Mouse (Mus musculus): ENCODE data around the gene Gigyf1. TPM values are rescaled to one million over a fixed set of nuclear protein-coding genes. Genes with fewer than 3 reads are reported as not detected.

The Gigyf1 gene
- polyA plus RNA-seq, 1 experiment from 2014 or later, result 21.1 TPM

GRCm38 (mm10) chr5:137539291-137539801 is 21.0 kb downstream of the Gigyf1 start:
- H3K9me3 ChIP-seq, result no peaks in the 10 kb centered on the region
- H3K9ac ChIP-seq (replicated peaks), result no peak overlapping the region
- no peak overlapping the region for H3K4me2 ChIP-seq (replicated peaks)
- no peak for ATAC-seq (ENCODE audit: low FRiP score, low read depth)
- no peak overlapping the region for H3K4me3 ChIP-seq
- no peaks in the 10 kb centered on the region for H3K4me1 ChIP-seq
- H3K36me3 ChIP-seq, result no peaks in the 10 kb centered on the region
- 78% methylated on average over 7 of the region's 7 CpGs for WGBS
- H3K27ac ChIP-seq (replicated peaks), result no peak overlapping the region
- no peaks in the 10 kb centered on the region for H3K27me3 ChIP-seq

GRCm38 (mm10) chr5:137540991-137541390 is 22.6 kb downstream of the Gigyf1 start:
- 71% methylated on average over 6 of the region's 6 CpGs for WGBS
- no peak for ATAC-seq (ENCODE audit: low FRiP score, low read depth)
- H3K27ac ChIP-seq (replicated peaks), result no peak overlapping the region
- no peaks in the 10 kb centered on the region for H3K9me3 ChIP-seq
- no peaks in the 10 kb centered on the region for H3K36me3 ChIP-seq
- no peaks in the 10 kb centered on the region for H3K4me1 ChIP-seq
- H3K4me3 ChIP-seq, result no peak overlapping the region
- H3K27me3 ChIP-seq, result no peaks in the 10 kb centered on the region
- H3K9ac ChIP-seq (replicated peaks), result no peak overlapping the region
- H3K4me2 ChIP-seq (replicated peaks), result no peak overlapping the region

GRCm38 (mm10) chr5:137541768-137542540 is 23.6 kb downstream of the Gigyf1 start:
- Histone ChIP-seq H3K27me3 (no peaks in the 10 kb centered on the region), H3K9ac (replicated peaks) (no peak overlapping the region), H3K27ac (replicated peaks) (no peak overlapping the region), H3K36me3 (no peaks in the 10 kb centered on the region), H3K4me1 (no peaks in the 10 kb centered on the region), H3K4me2 (replicated peaks) (no peak overlapping the region), H3K9me3 (no peaks in the 10 kb centered on the region), H3K4me3 (no peak overlapping the region)
- ATAC-seq (ENCODE audit: low FRiP score, low read depth), result no peak
- WGBS, result 79% methylated on average over 5 of the region's 5 CpGs

GRCm38 (mm10) chr5:137544926-137545325 is 26.6 kb downstream of the Gigyf1 start:
- Histone ChIP-seq H3K4me1 (no peaks in the 10 kb centered on the region), H3K9ac (replicated peaks) (no peak overlapping the region), H3K9me3 (no peaks in the 10 kb centered on the region), H3K36me3 (no peaks in the 10 kb centered on the region), H3K27me3 (no peaks in the 10 kb centered on the region), H3K4me3 (no peak overlapping the region), H3K27ac (replicated peaks) (no peak overlapping the region), H3K4me2 (replicated peaks) (no peak overlapping the region)
- ATAC-seq (ENCODE audit: low FRiP score, low read depth), result no peak
- 77% methylated on average over 6 of the region's 6 CpGs for WGBS

- H3K4me3 ChIP-seq, result no peak overlapping the region
- H3K27ac ChIP-seq (replicated peaks), result no peak overlapping the region
- no peaks in the 10 kb centered on the region for H3K36me3 ChIP-seq
- H3K9ac ChIP-seq (replicated peaks), result no peak overlapping the region
- no peaks in the 10 kb centered on the region for H3K27me3 ChIP-seq
- 81% methylated on average over 4 of the region's 4 CpGs for WGBS
- ATAC-seq (ENCODE audit: low FRiP score, low read depth), result no peak
- no peaks in the 10 kb centered on the region for H3K9me3 ChIP-seq
- no peak overlapping the region for H3K4me2 ChIP-seq (replicated peaks)
- no peaks in the 10 kb centered on the region for H3K4me1 ChIP-seq
These were observed 27.2 kb downstream of the Gigyf1 start for GRCm38 (mm10) chr5:137545596-137545995.

- Histone ChIP-seq H3K27ac (replicated peaks) (no peak overlapping the region), H3K4me1 (peaks cover 12% of the 10 kb centered on the region; the same call in 1 of the 2 replicates), H3K9me3 (no peaks in the 10 kb centered on the region), H3K4me2 (replicated peaks) (no peak overlapping the region), H3K9ac (replicated peaks) (no peak overlapping the region), H3K27me3 (peaks cover 5% of the 10 kb centered on the region; the same call in 1 of the 2 replicates), H3K36me3 (no peaks in the 10 kb centered on the region), H3K4me3 (no peak overlapping the region)
- ATAC-seq (ENCODE audit: low FRiP score, low read depth), result no peak
- whole genome bisulfite sequencing, result 93% methylated on average over 2 of the region's 2 CpGs
These were observed 31.5 kb downstream of the Gigyf1 start for GRCm38 (mm10) chr5:137549840-137550239.

- peaks cover 12% of the 10 kb centered on the region; the same call in 1 of the 2 replicates for H3K4me1 ChIP-seq
- no peaks in the 10 kb centered on the region for H3K9me3 ChIP-seq
- H3K9ac ChIP-seq (replicated peaks), result no peak overlapping the region
- no peak overlapping the region for H3K4me2 ChIP-seq (replicated peaks)
- WGBS, result 71% methylated on average over 5 of the region's 5 CpGs
- H3K36me3 ChIP-seq, result no peaks in the 10 kb centered on the region
- H3K27ac ChIP-seq (replicated peaks), result no peak overlapping the region
- no peak overlapping the region for H3K4me3 ChIP-seq
- ATAC-seq (ENCODE audit: low FRiP score, low read depth), result no peak
- H3K27me3 ChIP-seq, result peaks cover 7% of the 10 kb centered on the region; the same call in 1 of the 2 replicates
These were observed 32.8 kb downstream of the Gigyf1 start for GRCm38 (mm10) chr5:137551119-137551518.

- Histone ChIP-seq H3K27me3 (peaks cover 7% of the 10 kb centered on the region; the same call in 1 of the 2 replicates), H3K4me1 (peaks cover 12% of the 10 kb centered on the region; the same call in 1 of the 2 replicates), H3K4me2 (replicated peaks) (peak overlapping the region; percentile 59), H3K4me3 (peak overlapping the region; percentile 62), H3K27ac (replicated peaks) (peak overlapping the region; percentile 68), H3K9ac (replicated peaks) (peak overlapping the region; percentile 70; the same call in 1 of the 2 replicates), H3K36me3 (no peaks in the 10 kb centered on the region), H3K9me3 (no peaks in the 10 kb centered on the region)
- ATAC-seq (ENCODE audit: low FRiP score, low read depth), result 0 out of 2 replicates have a peak, but pooled peaks have one; percentile 23
- 30% methylated on average over 6 of the region's 6 CpGs for WGBS
These were observed 34.7 kb downstream of the Gigyf1 start for GRCm38 (mm10) chr5:137553000-137553399.

GRCm38 (mm10) chr5:137553411-137553837 is 35.1 kb downstream of the Gigyf1 start, which contains the start of gene Actl6b:
Actl6b (plus strand) TSS chr5:137553517.
- peak within 1 kb of the TSS; percentile 59 for H3K4me2 ChIP-seq (replicated peaks)
- H3K27ac ChIP-seq (replicated peaks), result peak within 1 kb of the TSS; percentile 68
- peaks cover 7% of the 10 kb centered on the region; the same call in 1 of the 2 replicates for H3K27me3 ChIP-seq
- peak; percentile 94 for ATAC-seq (ENCODE audit: low FRiP score, low read depth)
- WGBS, result under 1% methylated on average over 37 of the region's 37 CpGs
- peak within 1 kb of the TSS; percentile 62 for H3K4me3 ChIP-seq
- peak within 1 kb of the TSS; percentile 70 for H3K9ac ChIP-seq (replicated peaks)
- no peaks in the 10 kb centered on the region for H3K36me3 ChIP-seq
- H3K4me1 ChIP-seq, result peaks cover 12% of the 10 kb centered on the region; the same call in 1 of the 2 replicates
- H3K9me3 ChIP-seq, result no peaks in the 10 kb centered on the region

GRCm38 (mm10) chr5:137553898-137554297 is 35.5 kb downstream of the Gigyf1 start:
- Histone ChIP-seq H3K36me3 (no peaks in the 10 kb centered on the region), H3K4me2 (replicated peaks) (peak overlapping the region; percentile 59), H3K27me3 (peaks cover 7% of the 10 kb centered on the region; the same call in 1 of the 2 replicates), H3K27ac (replicated peaks) (peak overlapping the region; percentile 68), H3K4me3 (peak overlapping the region; percentile 62), H3K9ac (replicated peaks) (peak overlapping the region; percentile 70), H3K9me3 (no peaks in the 10 kb centered on the region), H3K4me1 (peaks cover 12% of the 10 kb centered on the region; the same call in 1 of the 2 replicates)
- 57% methylated on average over 11 of the region's 11 CpGs for WGBS
- ATAC-seq (ENCODE audit: low FRiP score, low read depth), result peak; percentile 41; the same call in 1 of the 2 replicates

- Histone ChIP-seq H3K4me1 (no peaks in the 10 kb centered on the region), H3K36me3 (no peaks in the 10 kb centered on the region), H3K4me2 (replicated peaks) (no peak overlapping the region), H3K27me3 (0 out of 2 replicates have a peak, but pooled peaks cover 5% of the 10 kb centered on the region), H3K9me3 (no peaks in the 10 kb centered on the region), H3K9ac (replicated peaks) (no peak overlapping the region), H3K4me3 (no peak overlapping the region), H3K27ac (replicated peaks) (no peak overlapping the region)
- WGBS, result 75% methylated on average over 6 of the region's 6 CpGs
- no peak for ATAC-seq (ENCODE audit: low FRiP score, low read depth)
These were observed 43.2 kb downstream of the Gigyf1 start for GRCm38 (mm10) chr5:137561556-137561955.

- H3K4me3 ChIP-seq, result no peak overlapping the region
- WGBS, result 73% methylated on average over 10 of the region's 10 CpGs
- H3K9ac ChIP-seq (replicated peaks), result no peak overlapping the region
- no peak overlapping the region for H3K4me2 ChIP-seq (replicated peaks)
- no peaks in the 10 kb centered on the region for H3K9me3 ChIP-seq
- H3K27me3 ChIP-seq, result 0 out of 2 replicates have a peak, but pooled peaks cover 5% of the 10 kb centered on the region
- no peaks in the 10 kb centered on the region for H3K36me3 ChIP-seq
- H3K27ac ChIP-seq (replicated peaks), result no peak overlapping the region
- no peaks in the 10 kb centered on the region for H3K4me1 ChIP-seq
- no peak for ATAC-seq (ENCODE audit: low FRiP score, low read depth)
These were observed 44.6 kb downstream of the Gigyf1 start for GRCm38 (mm10) chr5:137562965-137563364.

All from midbrain, embryonic 12.5 days (tissue).